Mouse (Mus musculus): ENCODE measurements at regions not wholly inside any gene's neighbourhood (a gene's known extent, or its start where the extent isn't known, plus 50 kb on each side); places are given as distances from the start of the nearest gene placed in this dataset.

GRCm38 (mm10) chr6:52443112-52443984 is 130.1 kb downstream of the Evx1 start:
- Histone ChIP-seq H3K4me3 (ENCODE audit: control insufficient read depth, low read depth, low read length) (no peak overlapping the region), H3K36me3 (ENCODE audit: control insufficient read depth, insufficient read depth, low read length) (no peaks in the 10 kb centered on the region), H3K27ac (ENCODE audit: control insufficient read depth, insufficient read depth, low read depth, low read length) (no peak overlapping the region), H3K4me1 (ENCODE audit: control insufficient read depth, insufficient read depth, low read length) (no peaks in the 10 kb centered on the region; the same call in 1 of the 2 replicates), H3K27me3 (ENCODE audit: control insufficient read depth, insufficient read depth, low read length) (no peaks in the 10 kb centered on the region)
- no peak for TF ChIP-seq POLR2A (IDR thresholded peaks at IDR 0.05; ENCODE audit: control insufficient read depth, low read depth, low read length)
- TF ChIP-seq CTCF (IDR thresholded peaks at IDR 0.05; ENCODE audit: control insufficient read depth, insufficient read depth, insufficient replicate concordance, low read depth, low read length) = no peak

DNA sequence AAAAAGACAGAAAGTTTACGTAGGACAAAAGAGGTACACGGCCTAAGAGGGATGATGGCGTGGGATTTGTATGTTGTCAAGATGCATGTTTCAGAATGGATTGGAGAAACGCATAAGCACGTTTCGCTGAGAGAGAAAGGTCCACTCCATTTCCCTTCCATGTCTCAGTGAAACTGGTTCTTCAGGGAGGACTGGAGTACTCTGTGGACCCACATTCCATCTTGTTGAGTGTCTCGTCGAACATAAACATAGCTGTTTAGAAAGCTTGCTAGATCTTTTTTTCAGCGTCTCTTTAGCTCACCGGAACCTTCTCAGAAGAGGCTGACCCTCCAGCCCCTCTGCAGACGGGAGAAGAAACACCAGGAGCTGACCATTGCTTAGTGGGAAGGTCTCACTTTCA is 145.5 kb downstream of the Evx1 start:
- TF ChIP-seq POLR2A (IDR thresholded peaks at IDR 0.05; ENCODE audit: control insufficient read depth, low read depth, low read length) (no peak), CTCF (IDR thresholded peaks at IDR 0.05; ENCODE audit: control insufficient read depth, insufficient read depth, insufficient replicate concordance, low read depth, low read length) (no peak)

GRCm38 (mm10) chr6:52461186-52461585 is 147.9 kb downstream of the Evx1 start:
- Histone ChIP-seq H3K27ac (ENCODE audit: control insufficient read depth, insufficient read depth, low read depth, low read length) (no peak overlapping the region), H3K36me3 (ENCODE audit: control insufficient read depth, insufficient read depth, low read length) (no peaks in the 10 kb centered on the region), H3K4me1 (ENCODE audit: control insufficient read depth, insufficient read depth, low read length) (peaks cover 6% of the 10 kb centered on the region), H3K27me3 (ENCODE audit: control insufficient read depth, insufficient read depth, low read length) (no peaks in the 10 kb centered on the region), H3K4me3 (ENCODE audit: control insufficient read depth, low read depth, low read length) (no peak overlapping the region)
- no peak for TF ChIP-seq CTCF (IDR thresholded peaks at IDR 0.05; ENCODE audit: control insufficient read depth, insufficient read depth, insufficient replicate concordance, low read depth, low read length)
- no peak for TF ChIP-seq POLR2A (IDR thresholded peaks at IDR 0.05; ENCODE audit: control insufficient read depth, low read depth, low read length)

More for the DNA sequence above, 145.5 kb downstream of the Evx1 start:
- Histone ChIP-seq H3K27me3 (ENCODE audit: control insufficient read depth, insufficient read depth, low read length) (no peaks in the 10 kb centered on the region), H3K27ac (ENCODE audit: control insufficient read depth, insufficient read depth, low read depth, low read length) (no peak overlapping the region), H3K36me3 (ENCODE audit: control insufficient read depth, insufficient read depth, low read length) (no peaks in the 10 kb centered on the region), H3K4me1 (ENCODE audit: control insufficient read depth, insufficient read depth, low read length) (peaks cover 6% of the 10 kb centered on the region), H3K4me3 (ENCODE audit: control insufficient read depth, low read depth, low read length) (no peak overlapping the region)

DNA sequence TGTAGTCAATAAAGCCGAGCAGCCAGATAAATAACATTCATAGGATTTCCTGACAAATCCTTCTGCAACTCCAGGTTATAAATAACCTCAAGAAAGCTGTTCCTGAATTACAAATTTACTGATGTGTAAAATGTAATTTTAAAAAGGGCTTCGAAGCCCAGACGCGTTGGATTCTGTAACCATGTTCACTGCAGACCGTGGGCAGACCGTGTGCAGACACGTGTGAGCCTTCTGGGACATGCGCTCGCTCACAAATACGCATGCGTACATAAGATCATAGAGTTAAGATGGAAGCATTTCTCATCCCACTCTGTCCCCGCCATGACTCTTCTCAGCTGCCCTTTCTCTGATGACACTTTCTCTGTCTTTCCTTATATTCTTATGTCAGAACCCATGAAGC is 150.1 kb downstream of the Evx1 start:
- H3K27ac ChIP-seq (ENCODE audit: control insufficient read depth, insufficient read depth, low read depth, low read length) = no peak overlapping the region
- no peaks in the 10 kb centered on the region for H3K27me3 ChIP-seq (ENCODE audit: control insufficient read depth, insufficient read depth, low read length)
- H3K4me1 ChIP-seq (ENCODE audit: control insufficient read depth, insufficient read depth, low read length) = peaks cover 4% of the 10 kb centered on the region
- TF ChIP-seq CTCF (IDR thresholded peaks at IDR 0.05; ENCODE audit: control insufficient read depth, insufficient read depth, insufficient replicate concordance, low read depth, low read length) (no peak), POLR2A (IDR thresholded peaks at IDR 0.05; ENCODE audit: control insufficient read depth, low read depth, low read length) (no peak)
- no peaks in the 10 kb centered on the region for H3K36me3 ChIP-seq (ENCODE audit: control insufficient read depth, insufficient read depth, low read length)
- H3K4me3 ChIP-seq (ENCODE audit: control insufficient read depth, low read depth, low read length) = no peak overlapping the region

DNA sequence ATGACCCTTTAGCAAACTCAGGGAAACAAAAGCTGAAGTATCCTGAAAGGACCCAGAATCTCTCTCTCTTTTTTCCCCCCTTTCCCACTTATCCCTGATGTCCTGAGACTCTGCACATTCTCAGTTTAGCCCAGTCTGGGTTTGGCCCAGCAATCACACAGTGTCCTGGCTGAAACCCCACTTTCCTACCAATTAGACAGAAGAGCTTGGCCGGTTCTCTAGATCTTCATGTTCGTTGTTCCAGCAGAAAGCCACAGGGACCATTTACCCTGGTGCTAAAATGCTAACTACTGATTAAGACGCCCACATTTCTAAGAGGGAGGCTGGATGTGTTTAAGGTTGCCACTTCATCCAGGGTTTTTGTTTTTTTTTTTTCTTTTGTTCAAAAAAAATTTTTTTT is 151.3 kb downstream of the Evx1 start:
- no peaks in the 10 kb centered on the region for H3K27me3 ChIP-seq (ENCODE audit: control insufficient read depth, insufficient read depth, low read length)

DNA sequence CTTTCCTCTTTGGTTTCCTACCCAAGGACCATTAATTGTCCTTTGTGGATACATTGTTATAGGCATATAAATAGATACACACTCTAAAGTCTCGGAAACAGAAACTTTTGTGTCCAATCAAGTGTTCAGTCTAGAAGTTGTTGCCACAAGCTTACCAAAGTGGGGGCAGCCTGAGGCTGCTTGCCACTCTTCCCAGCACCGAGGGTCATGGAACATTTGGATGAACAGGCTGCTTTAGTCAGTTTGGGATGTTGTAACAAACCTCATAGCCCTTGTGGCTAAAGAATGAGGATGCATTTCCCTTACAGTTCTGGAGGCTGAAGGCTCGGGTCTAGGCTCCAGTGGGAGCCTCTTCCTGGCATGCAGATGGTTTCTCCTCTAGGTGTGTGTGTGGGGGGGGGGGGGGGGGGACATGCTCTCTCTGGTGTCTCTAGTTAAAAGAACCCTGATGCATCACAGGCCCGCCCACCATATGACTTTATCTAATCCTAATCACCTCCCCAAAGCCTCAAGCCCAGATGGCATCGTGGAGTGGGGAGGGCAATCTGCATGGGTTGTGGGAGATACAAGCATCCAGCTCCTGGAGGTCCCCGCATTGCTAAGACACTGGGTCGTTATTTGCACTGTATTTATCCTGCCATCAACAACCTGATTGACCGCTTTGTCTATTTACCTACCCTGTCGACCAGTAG is 152.7 kb downstream of the Evx1 start:
- Histone ChIP-seq H3K27me3 (ENCODE audit: control insufficient read depth, insufficient read depth, low read length) (no peaks in the 10 kb centered on the region), H3K36me3 (ENCODE audit: control insufficient read depth, insufficient read depth, low read length) (no peaks in the 10 kb centered on the region), H3K4me3 (ENCODE audit: control insufficient read depth, low read depth, low read length) (no peak overlapping the region), H3K4me1 (ENCODE audit: control insufficient read depth, insufficient read depth, low read length) (peaks cover 4% of the 10 kb centered on the region), H3K27ac (ENCODE audit: control insufficient read depth, insufficient read depth, low read depth, low read length) (no peak overlapping the region)
- TF ChIP-seq POLR2A (IDR thresholded peaks at IDR 0.05; ENCODE audit: control insufficient read depth, low read depth, low read length) (no peak), CTCF (IDR thresholded peaks at IDR 0.05; ENCODE audit: control insufficient read depth, insufficient read depth, insufficient replicate concordance, low read depth, low read length) (no peak)

More for the DNA sequence above, 151.3 kb downstream of the Evx1 start:
- H3K27ac ChIP-seq (ENCODE audit: control insufficient read depth, insufficient read depth, low read depth, low read length) = no peak overlapping the region
- H3K36me3 ChIP-seq (ENCODE audit: control insufficient read depth, insufficient read depth, low read length) = no peaks in the 10 kb centered on the region
- H3K4me3 ChIP-seq (ENCODE audit: control insufficient read depth, low read depth, low read length) = no peak overlapping the region
- H3K4me1 ChIP-seq (ENCODE audit: control insufficient read depth, insufficient read depth, low read length) = peaks cover 4% of the 10 kb centered on the region
- TF ChIP-seq CTCF (IDR thresholded peaks at IDR 0.05; ENCODE audit: control insufficient read depth, insufficient read depth, insufficient replicate concordance, low read depth, low read length) = no peak
- no peak for TF ChIP-seq POLR2A (IDR thresholded peaks at IDR 0.05; ENCODE audit: control insufficient read depth, low read depth, low read length)

DNA sequence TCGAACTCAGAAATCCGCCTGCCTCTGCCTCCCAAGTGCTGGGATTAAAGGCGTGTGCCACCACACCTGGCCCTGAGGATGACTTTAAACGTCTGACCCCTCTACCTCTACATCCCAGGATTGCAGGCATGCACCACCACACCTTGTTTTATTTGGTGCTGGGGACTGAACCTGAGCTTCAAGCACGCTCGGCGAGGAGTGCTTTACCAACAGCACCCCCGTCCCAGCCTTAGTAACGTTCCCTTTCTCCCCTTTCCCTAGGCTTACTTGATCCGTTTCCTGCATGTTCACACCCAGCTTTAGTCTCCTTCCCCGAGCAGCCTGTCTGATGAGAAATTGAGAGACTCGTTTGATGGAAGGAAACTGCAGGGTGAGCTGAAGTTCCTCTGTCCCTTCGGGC is 157.5 kb downstream of the Evx1 start:
- Histone ChIP-seq H3K27me3 (ENCODE audit: control insufficient read depth, insufficient read depth, low read length) (no peaks in the 10 kb centered on the region), H3K36me3 (ENCODE audit: control insufficient read depth, insufficient read depth, low read length) (no peaks in the 10 kb centered on the region), H3K27ac (ENCODE audit: control insufficient read depth, insufficient read depth, low read depth, low read length) (no peak overlapping the region), H3K4me1 (ENCODE audit: control insufficient read depth, insufficient read depth, low read length) (no peaks in the 10 kb centered on the region), H3K4me3 (ENCODE audit: control insufficient read depth, low read depth, low read length) (no peak overlapping the region)
- TF ChIP-seq CTCF (IDR thresholded peaks at IDR 0.05; ENCODE audit: control insufficient read depth, insufficient read depth, insufficient replicate concordance, low read depth, low read length) (no peak), POLR2A (IDR thresholded peaks at IDR 0.05; ENCODE audit: control insufficient read depth, low read depth, low read length) (no peak)
